Mouse (Mus musculus) B cell, adult (primary cell): ENCODE data around the gene Cdcp1. TPM values are rescaled to one million over a fixed set of nuclear protein-coding genes. Genes with fewer than 3 reads are reported as not detected.

Experiments used
- total RNA-seq: library from RNA; stranded (reverse); gene quantifications from 4 replicates; pipeline ENCODE4 v1.2.4, GENCODE M21; 2023; ENCODE audit not compliant: inconsistent age

Gene Cdcp1
- not detected in 4 replicates for total RNA-seq

DNA sequence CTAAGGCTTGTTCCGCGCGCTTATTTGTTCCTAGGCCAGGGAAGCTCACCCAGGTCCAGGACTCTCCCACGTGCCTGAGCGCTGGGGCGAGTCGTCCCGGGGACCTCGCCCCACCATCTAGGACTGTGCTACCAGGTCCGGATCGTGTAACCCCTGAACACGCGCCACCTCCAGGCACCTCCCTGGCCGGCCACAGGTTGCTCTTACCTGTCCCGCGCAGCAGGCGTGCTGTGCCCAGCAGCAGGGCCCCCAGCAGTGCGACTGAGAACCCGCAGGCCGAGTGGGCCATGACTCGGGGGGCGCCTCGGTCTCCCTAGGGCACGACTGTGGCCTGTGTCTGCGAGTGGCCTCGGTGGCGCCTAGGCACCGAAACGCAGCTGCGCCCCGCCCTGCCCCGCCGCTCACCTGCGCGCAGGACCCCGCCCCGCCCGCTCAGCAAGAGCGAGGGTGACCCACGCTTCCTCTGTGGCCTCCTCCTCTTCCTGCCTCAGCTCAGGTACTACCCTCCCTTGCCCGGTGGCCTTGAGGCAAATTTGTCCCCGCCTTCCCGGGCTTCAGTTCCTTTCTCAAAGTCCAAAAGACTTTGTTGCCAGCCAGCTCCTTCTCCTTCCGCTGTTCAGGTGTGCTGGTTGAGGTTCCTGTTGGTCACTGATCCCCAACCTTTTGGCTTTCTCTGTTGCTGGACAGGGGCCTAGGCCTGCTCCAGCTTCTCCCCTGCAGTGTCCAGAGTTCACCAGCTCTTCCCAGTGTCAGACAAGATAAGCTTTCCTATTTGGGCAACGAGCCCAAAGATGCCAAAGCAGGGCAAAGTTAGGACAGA is at the start of gene Cdcp1:
TSS of gene Cdcp1 (minus strand) at position 418 of the 820 bp plus-strand sequence.

DNA sequence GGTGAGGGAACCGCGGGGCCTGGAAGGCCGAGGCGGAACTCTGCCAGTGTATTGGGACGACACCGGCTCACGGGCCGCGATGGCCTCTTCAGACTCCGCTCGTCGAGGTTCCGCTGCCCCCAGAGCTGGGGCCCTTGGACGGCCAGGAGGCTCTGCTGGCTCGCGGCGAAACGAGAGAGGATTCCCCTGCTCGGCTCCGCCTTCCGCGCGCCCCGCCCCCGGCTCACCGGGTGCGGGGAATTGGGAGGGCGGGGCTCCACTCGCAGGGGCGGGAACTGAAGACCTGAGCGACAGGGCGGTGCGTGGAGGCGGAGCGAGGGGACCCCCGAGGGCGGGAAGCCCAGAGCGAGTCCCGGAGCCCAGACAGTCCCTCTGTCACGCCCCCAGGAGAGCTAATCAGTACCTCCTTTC is 44.8 kb upstream of the Cdcp1 start, which contains the start of gene Tmem158:
TSS of gene Tmem158 (minus strand) at position 154 of the 411 bp plus-strand sequence.

DNA sequence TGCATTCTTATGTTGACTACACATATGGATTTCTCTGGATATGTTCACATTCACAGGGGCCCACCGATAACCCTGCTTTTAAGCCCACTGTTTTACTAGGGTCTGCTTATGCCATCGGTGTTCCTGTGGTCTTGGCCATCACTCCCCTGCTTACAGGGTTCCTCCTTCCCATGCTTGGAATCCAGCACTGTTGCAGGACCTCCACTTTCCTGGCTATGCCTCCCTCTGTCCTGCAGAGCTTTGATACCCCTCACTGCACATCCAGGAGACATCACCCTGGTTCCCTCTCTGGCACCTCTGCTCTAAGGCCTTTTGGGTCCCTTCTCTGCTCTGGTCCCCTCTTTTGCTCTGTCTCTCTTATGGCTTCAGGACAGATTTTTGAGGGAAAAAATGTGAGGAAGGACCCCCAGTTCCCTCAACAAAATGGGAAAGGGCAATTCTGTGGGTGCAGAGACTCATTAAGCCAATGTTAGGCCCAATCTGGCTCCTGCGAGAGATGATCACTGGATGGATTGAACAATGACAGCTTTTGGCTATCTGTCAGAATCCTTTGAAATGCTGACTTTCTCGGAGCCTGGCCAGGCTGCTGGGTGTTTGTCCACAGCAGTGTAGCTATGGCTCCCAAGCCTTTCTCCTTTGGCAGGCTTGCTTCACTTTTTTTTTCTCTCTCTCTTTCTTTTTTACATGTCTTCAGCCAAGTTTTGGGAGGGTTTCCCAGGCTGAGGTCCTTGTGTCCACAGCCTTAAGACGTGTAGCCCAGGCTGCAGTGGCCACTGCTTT is 65.4 kb downstream of the Cdcp1 start, which contains the start of gene Clec3b:
TSS of gene Clec3b (plus strand) at position 706 of the 780 bp plus-strand sequence.

Other genes starting within 250 kb of the Cdcp1 start
- gene Tmem42, start 194.7 kb downstream of the Cdcp1 start, total RNA-seq: 13.5 to 18.0 TPM (median 17.4 TPM) in 4 replicates
- gene Tgm4, start 181.3 kb downstream of the Cdcp1 start, total RNA-seq: 0.54 TPM in 1 of 4 replicates, not detected in the others
- gene Zdhhc3, start 102.8 kb downstream of the Cdcp1 start, total RNA-seq: 38.7 to 46.7 TPM (median 43.4 TPM) in 4 replicates
- gene Exosc7, start 102.8 kb downstream of the Cdcp1 start, total RNA-seq: 34.0 to 45.3 TPM (median 37.9 TPM) in 4 replicates
- 0.58 to 1.3 TPM (median 0.87 TPM) in 3 of 4 replicates, not detected in the other for gene Clec3b, start 65.1 kb downstream of the Cdcp1 start, total RNA-seq
- 0.39 TPM in 1 of 4 replicates, not detected in the others for gene Tmem158, start 44.7 kb upstream of the Cdcp1 start, total RNA-seq
- 295 to 419 TPM (median 375 TPM) in 4 replicates for gene Lars2, start 150.9 kb upstream of the Cdcp1 start, total RNA-seq